Mouse (Mus musculus) heart, embryonic 14.5 days (tissue): ENCODE results near the gene Il27. TPM values are rescaled to one million over a fixed set of nuclear protein-coding genes. Genes with fewer than 3 reads are reported as not detected.

Experiments used
- ATAC-seq: fragments of 200-750 bp; cut with Nextera tagmentation; 2 replicates; pipeline ENCODE4 v1.8.0; 2017; ENCODE audit warnings: low read depth, moderate TSS enrichment; ENCODE audit not compliant: insufficient number of reproducible peaks, insufficient read depth, low FRiP score
- H3K27ac ChIP-seq, 2 experiments: fragments of 200-500 bp in 1 of 2; fragments of 300-500 bp in 1 of 2; sonication (generic) in 1 of 2; replicated peaks in 1 of 2; 2 replicates each; pipeline ENCODE4 v1.5.1; 2012 to 2014; ENCODE audit warnings: low read depth in 2 of 2, low read length in 2 of 2, control low read depth in 1 of 2, mild to moderate bottlenecking in 1 of 2, mixed read lengths in 1 of 2; ENCODE audit not compliant: control insufficient read depth in 1 of 2, insufficient read depth in 1 of 2
- H3K27me3 ChIP-seq: fragments of 300-500 bp; sonication (generic); 2 replicates; pipeline ENCODE4 v1.6.1; 2014; ENCODE audit warnings: mild to moderate bottlenecking, low read length, control low read depth; ENCODE audit not compliant: control insufficient read depth, insufficient read depth
- H3K36me3 ChIP-seq: fragments of 300-500 bp; sonication (generic); 2 replicates; pipeline ENCODE4 v1.6.1; 2014; ENCODE audit warnings: mild to moderate bottlenecking, control low read depth, low read length, mixed read lengths; ENCODE audit not compliant: control insufficient read depth, insufficient read depth
- H3K4me1 ChIP-seq, 2 experiments: fragments of 200-500 bp in 1 of 2; fragments of 300-500 bp in 1 of 2; sonication (generic) in 1 of 2; 2 replicates each; pipeline ENCODE4 v1.6.1; 2012 to 2014; ENCODE audit warnings: low read length in 2 of 2, control low read depth in 1 of 2, mixed read lengths in 1 of 2; ENCODE audit not compliant: control insufficient read depth in 2 of 2, insufficient read depth in 2 of 2
- H3K4me2 ChIP-seq: fragments of 300-500 bp; sonication (generic); 2 replicates; pipeline ENCODE4 v1.6.1; 2014; ENCODE audit warnings: mild to moderate bottlenecking, low read length
- H3K4me3 ChIP-seq, 2 experiments: fragments of 200-500 bp in 1 of 2; fragments of 300-500 bp in 1 of 2; sonication (generic) in 1 of 2; 2 replicates each; pipeline ENCODE4 v1.5.1; 2012 to 2014; ENCODE audit warnings: low read length in 2 of 2, mild to moderate bottlenecking in 2 of 2, control low read depth in 1 of 2, low read depth in 1 of 2, moderate library complexity in 1 of 2; ENCODE audit not compliant: control insufficient read depth in 1 of 2, insufficient read depth in 1 of 2
- H3K9ac ChIP-seq: fragments of 300-500 bp; sonication (generic); 2 replicates; pipeline ENCODE4 v1.6.1; 2014; ENCODE audit warnings: mild to moderate bottlenecking, low read length
- H3K9me3 ChIP-seq: fragments of 300-500 bp; sonication (generic); 2 replicates; pipeline ENCODE4 v1.6.1; 2016; ENCODE audit warnings: low read length, control low read depth; ENCODE audit not compliant: control insufficient read depth
- WGBS: fragments of 180-500 bp; shearing (Covaris S2); extraction: QIAGEN DNeasy Blood & Tissue Kit; methylation state at CpG from one replicate; pipeline ENCODE4 v1.1.7; 2014; 5-methylcytosine and 5-hydroxymethylcytosine counted together
- polyA plus RNA-seq: library from polyadenylated mRNA; unstranded; fragments of >200 nt; fragmentation: Nextera tagmentation; extraction: Ambion mirVana; gene quantifications from 2 replicates; pipeline ENCODE4 v1.2.1, GENCODE M21; 2014

Il27 gene
- polyA plus RNA-seq, 1 experiment from 2014 or later = not detected

DNA sequence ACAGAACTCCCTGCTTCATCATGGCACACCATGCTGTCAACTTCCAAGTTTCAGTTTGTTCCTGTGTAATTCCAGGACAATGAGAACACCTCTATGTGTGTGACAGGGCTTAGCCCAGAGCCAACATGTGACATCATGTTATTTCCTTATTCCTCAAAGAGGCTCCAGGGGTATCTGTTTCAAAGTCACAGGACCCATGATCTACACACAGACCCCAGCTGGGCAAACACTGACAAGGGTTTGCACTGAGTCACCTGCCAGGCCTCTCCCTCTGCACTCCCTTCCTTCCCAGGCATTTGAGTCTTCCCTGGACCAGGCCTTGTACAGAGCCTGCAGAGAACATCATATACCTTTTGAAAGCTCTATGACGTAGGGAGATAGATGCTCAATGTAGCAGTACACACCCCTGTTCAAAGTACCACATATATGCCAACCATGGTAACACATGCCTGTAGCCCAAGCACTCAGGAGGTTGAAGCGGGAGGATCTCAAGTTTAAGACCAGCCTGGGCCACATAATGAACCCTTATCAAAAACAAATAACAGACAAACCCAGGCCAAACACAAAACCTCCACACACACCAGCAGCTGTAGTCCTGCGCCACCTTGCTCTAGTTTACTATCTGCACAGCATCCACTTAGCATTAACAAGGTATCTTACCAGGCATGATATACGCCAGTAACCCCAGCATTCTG lies 36.2 kb upstream of the Il27 start, which contains the start of gene Nupr1:
Nupr1 (minus strand) TSS at position 38 of the 695 bp plus-strand sequence.
- ATAC-seq = no peak
- H3K4me1 ChIP-seq = no peaks in the 10 kb centered on the region; a peak in 1 of 4 replicates
- H3K9ac ChIP-seq = no peak within 1 kb of the TSS
- WGBS = 84% methylated on average over 4 of the region's 4 CpGs
- no peak within 1 kb of the TSS for H3K27ac ChIP-seq
- H3K4me2 ChIP-seq = no peak within 1 kb of the TSS
- H3K27me3 ChIP-seq = no peaks in the 10 kb centered on the region
- H3K9me3 ChIP-seq = no peaks in the 10 kb centered on the region
- no peaks in the 10 kb centered on the region for H3K36me3 ChIP-seq
- H3K4me3 ChIP-seq = no peak within 1 kb of the TSS

DNA sequence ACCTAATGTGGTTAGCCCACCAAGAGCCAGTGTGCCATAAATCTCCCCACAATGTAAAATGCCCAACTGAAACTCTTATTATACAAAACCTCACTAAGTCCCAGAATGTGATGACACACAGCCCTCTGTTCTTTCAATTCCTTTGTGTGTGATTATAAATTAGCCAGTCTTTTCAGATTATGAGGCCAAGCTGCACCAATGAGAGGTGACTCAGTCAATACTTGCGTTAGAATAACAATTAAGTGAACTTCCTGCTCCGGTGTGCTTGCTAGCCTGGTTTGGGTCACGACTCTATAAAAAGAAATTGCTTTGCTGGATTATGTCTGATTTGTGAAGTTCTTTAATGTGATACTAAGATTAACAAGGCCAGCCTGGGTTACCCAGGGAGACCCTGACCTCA lies 35.2 kb upstream of the Il27 start:
- Histone ChIP-seq H3K4me1 (peaks cover 0 to 7% of the 10 kb centered on the region in 2 experiments; a peak in 1 of 4 replicates), H3K4me2 (no peak overlapping the region), H3K4me3 (no peak overlapping the region), H3K9me3 (no peaks in the 10 kb centered on the region), H3K27ac (no peak overlapping the region), H3K9ac (no peak overlapping the region), H3K27me3 (no peaks in the 10 kb centered on the region), H3K36me3 (no peaks in the 10 kb centered on the region)
- no peak for ATAC-seq
- WGBS = 57% methylated on average over 3 of the region's 3 CpGs

DNA sequence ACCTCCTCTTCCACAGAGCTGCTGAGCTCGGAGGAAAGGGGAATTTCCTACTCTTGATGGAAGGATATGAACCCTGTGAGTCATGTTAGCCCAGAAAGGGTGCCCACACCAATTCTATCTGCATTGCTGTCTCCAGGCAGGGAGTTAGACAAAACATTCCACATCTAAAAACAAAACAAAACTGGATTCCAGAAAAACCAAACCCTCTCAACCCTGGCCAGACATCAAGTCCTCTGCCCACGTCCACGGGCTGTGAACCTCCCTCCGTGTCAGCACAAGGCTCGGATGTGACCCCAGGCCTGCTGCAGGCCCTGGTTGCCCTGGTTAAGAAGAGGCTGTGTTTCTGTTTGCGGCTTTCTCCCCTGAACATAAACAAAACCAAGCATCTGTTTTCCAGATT lies 33.4 kb upstream of the Il27 start:
- Histone ChIP-seq H3K4me3 (no peak overlapping the region), H3K4me2 (no peak overlapping the region), H3K27ac (peak overlapping the region; percentile 9; a peak in 1 of 4 replicates), H3K4me1 (peaks cover 0 to 7% of the 10 kb centered on the region in 2 experiments; a peak in 1 of 4 replicates), H3K9ac (no peak overlapping the region), H3K36me3 (no peaks in the 10 kb centered on the region), H3K27me3 (no peaks in the 10 kb centered on the region), H3K9me3 (no peaks in the 10 kb centered on the region)
- no peak for ATAC-seq
- WGBS = 57% methylated on average over 6 of the region's 6 CpGs

DNA sequence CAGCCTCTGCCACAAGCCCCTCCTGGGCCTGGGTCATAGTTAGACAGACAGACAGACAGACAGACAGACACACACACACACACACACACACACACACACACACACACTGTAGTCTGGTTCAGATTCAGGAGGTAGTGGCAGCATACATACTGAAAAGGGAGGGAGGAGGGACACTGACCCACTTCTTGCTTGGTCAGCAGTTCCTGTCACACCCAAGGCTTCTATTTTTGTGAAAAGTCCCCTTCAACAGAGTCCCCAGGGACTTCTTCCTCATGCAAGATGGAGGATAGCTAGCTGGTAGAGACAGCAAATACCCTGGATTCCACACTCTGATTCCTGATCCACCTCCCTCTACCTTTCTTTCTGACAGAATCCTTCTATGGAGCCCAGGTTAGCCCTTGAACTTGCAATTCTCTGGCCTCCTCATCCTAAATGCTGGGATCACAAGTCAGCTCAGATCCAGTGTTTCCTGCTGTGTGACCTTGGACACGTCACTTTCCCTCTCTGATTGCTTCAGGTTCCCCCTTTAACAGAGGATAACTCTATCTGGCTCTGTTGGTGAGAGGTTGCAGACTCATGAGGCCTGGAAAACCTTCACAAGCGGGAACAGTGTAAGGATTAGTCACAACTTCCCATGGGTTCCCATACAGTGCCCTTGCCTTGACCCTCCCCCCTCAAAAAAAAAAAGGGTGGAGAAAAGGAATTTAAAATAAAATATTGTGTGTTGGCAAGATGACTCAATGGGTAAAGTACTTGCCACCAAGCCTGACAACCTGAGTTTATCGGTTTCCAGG lies 31.3 kb upstream of the Il27 start:
- Histone ChIP-seq H3K9ac (no peak overlapping the region), H3K27me3 (no peaks in the 10 kb centered on the region), H3K4me2 (no peak overlapping the region), H3K9me3 (no peaks in the 10 kb centered on the region), H3K4me1 (peaks cover 5 to 11% of the 10 kb centered on the region in 2 experiments; a peak in 2 of 4 replicates), H3K27ac (no peak overlapping the region; a peak in 1 of 4 replicates), H3K36me3 (no peaks in the 10 kb centered on the region), H3K4me3 (no peak overlapping the region)
- 85% methylated on average over 3 of the region's 3 CpGs for WGBS
- no peak for ATAC-seq

DNA sequence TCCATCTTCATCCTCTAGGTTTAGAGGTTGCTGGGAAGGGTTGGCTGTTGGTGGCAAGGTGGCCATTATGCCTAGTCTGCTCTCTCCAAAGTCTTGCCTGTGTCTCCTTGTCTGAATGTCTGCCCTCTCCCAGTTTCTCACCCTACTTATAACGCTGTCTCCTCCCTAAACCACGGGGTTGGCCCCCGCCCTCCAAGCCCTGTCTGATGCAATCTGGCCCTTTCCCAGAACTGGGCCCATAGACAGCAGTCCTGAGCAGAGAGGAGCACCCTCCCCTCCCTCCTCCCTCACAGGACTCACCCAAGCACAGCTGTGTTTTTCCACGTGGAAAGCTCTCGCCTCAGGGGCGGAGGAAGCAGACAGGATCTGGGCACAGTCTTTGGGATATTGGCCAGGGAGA lies 30.6 kb upstream of the Il27 start:
- Histone ChIP-seq H3K9me3 (no peaks in the 10 kb centered on the region), H3K27me3 (no peaks in the 10 kb centered on the region), H3K9ac (no peak overlapping the region; the same call in 1 of the 2 replicates), H3K27ac (no peak overlapping the region), H3K4me1 (peaks cover 5 to 11% of the 10 kb centered on the region in 2 experiments; a peak in 2 of 4 replicates), H3K36me3 (no peaks in the 10 kb centered on the region), H3K4me3 (no peak overlapping the region), H3K4me2 (peak overlapping the region; percentile 1; the same call in 1 of the 2 replicates)
- WGBS = 39% methylated on average over 6 of the region's 6 CpGs
- ATAC-seq = peak; percentile 31; the same call in 1 of the 2 replicates

DNA sequence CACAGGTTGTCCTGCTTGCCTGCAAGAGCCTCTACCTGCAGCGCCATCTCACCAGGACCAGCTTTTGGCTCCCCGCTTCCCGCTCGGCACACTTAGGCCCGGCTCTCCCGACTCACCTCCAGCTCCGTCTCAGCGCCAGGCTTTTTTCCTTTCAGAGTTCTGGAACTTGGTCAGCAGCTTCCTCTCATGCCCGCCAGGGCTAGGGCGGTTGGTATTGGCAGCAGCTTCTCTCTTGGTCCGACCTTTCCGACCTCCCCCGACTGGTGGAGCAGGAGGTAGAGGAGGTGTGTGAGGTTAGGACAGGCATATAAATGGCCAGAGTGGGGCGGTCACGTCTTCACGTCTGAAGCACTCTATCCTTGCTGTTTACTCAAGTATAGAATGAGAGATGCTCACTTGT lies 30.0 kb upstream of the Il27 start:
- H3K4me1 ChIP-seq = peaks cover 5 to 11% of the 10 kb centered on the region in 2 experiments; a peak in 2 of 4 replicates
- WGBS = 58% methylated on average over 16 of the region's 16 CpGs
- ATAC-seq = no peak
- H3K9me3 ChIP-seq = no peaks in the 10 kb centered on the region
- no peak overlapping the region for H3K27ac ChIP-seq
- no peak overlapping the region for H3K4me3 ChIP-seq
- H3K9ac ChIP-seq = peak overlapping the region; percentile 30; the same call in 1 of the 2 replicates
- H3K36me3 ChIP-seq = no peaks in the 10 kb centered on the region
- H3K4me2 ChIP-seq = peak overlapping the region; percentile 1; the same call in 1 of the 2 replicates
- H3K27me3 ChIP-seq = no peaks in the 10 kb centered on the region

DNA sequence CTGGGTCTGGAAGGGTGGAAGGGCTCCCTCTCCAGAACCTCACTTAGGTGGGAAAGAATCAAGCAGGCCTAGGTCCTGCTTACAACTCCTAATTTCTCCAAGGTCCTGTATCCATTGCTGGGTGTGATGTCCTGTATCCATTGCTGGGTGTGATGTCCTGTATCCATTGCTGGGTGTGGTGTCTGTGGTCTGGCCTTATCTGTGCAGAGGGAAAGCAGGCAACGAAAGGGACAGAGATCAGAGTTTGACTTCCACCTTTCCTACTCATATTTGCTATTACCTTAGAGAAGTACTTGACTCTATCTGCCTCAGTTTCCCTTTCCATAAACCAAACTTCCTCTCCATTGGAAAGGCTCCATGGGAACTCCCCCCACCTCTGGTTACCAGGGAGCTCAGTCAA lies 28.6 kb upstream of the Il27 start:
- H3K4me1 ChIP-seq = peaks cover 5 to 11% of the 10 kb centered on the region in 2 experiments; a peak in 2 of 4 replicates

More for the DNA sequence above, 28.6 kb upstream of the Il27 start:
- Histone ChIP-seq H3K9me3 (no peaks in the 10 kb centered on the region), H3K4me2 (no peak overlapping the region), H3K27me3 (no peaks in the 10 kb centered on the region), H3K36me3 (no peaks in the 10 kb centered on the region), H3K27ac (no peak overlapping the region), H3K4me3 (no peak overlapping the region), H3K9ac (no peak overlapping the region)
- WGBS = 64% methylated on average over 1 of the region's 1 CpGs
- ATAC-seq = no peak
